Mouse (Mus musculus) cerebral cortex, adult 2 months (tissue): Measurements from ENCODE around the gene Kcna10.

Experiments
- WGBS: fragments of 180-500 bp; shearing (Covaris S2); methylation state at CpG from one replicate; pipeline ENCODE4 v1.1.7; 2018; 5-methylcytosine and 5-hydroxymethylcytosine counted together

The Kcna10 gene

DNA sequence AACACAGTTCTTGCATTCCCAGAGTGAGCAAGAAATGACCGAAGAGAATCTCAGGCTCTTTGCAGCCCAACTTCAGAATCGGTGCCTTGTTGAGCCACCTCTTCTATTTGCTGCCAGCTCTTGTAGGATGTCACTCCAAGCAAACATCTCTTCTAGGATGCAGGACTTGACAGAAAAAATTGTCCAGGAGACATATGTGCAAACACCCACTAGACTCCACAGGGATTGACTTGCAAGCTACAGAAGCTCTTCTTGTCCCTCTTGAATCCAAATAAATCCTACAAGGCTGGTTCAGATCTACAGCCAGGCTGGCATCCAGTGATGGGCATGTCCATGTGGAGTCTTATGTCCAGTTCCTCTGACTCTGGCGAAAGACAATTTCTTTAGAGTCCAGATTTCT, 21.6 kb downstream of the Kcna10 start:
- 79% methylated on average over 3 of the region's 3 CpGs for WGBS

DNA sequence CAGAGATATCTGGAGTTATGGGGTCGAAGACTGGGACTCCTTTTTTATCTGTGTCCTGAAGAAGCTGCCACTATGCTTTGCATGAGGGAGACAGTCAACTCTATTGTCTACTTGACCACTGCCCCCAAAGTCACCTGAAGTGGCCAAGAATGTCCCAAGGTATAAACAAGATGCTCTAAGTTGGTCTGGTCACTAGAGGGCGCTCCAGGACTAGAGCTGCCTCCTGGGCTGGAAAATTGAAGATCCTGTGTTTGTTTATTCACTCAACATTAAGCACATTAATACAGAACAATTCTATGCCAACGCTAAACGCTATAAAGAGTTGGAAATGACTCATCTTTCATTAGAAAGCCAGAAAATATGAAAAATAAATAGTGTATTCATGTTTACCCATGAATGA, 23.1 kb downstream of the Kcna10 start:
- 12% methylated on average over 4 of the region's 4 CpGs for WGBS

DNA sequence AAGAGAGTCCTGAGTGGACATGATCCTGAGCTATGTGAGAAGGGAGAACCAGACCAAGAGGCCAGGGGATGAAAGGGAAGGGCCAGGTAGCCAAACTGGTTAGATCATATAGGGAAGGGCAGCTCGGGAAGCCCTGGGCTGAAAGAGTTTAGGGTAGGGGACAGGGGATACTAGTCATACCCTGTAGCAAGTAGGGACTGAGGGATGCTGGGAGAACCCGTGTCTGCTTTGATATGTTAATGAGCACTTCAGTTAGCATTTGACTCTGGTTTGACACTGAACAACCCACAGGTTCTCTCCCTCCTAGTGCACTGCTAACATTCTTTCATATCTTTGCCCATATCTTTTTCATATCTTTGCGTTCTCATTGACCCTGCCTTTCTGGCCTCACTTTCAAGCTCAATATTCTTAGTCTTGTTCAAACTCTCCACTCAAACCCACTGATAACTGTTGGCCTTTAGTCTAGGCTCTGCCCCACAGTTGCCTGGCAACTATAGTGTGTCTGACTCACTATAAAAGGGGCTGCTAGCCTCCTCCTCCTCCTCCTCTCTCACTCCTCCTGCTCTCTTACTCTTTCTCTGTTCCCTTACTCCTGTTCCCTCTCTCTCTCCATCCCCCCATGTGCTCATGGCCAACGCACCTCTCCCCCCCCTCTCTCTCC, 23.8 kb downstream of the Kcna10 start:
- WGBS: 51% methylated on average over 4 of the region's 4 CpGs

- WGBS: 73% methylated on average over 7 of the region's 7 CpGs
These were observed 24.9 kb downstream of the Kcna10 start for GRCm38 (mm10) chr3:107207625-107208253.

GRCm38 (mm10) chr3:107214606-107215005, 31.8 kb downstream of the Kcna10 start:
- WGBS: 57% methylated on average over 5 of the region's 5 CpGs

GRCm38 (mm10) chr3:107216400-107217100, 33.7 kb downstream of the Kcna10 start:
- 80% methylated on average over 8 of the region's 8 CpGs for WGBS

DNA sequence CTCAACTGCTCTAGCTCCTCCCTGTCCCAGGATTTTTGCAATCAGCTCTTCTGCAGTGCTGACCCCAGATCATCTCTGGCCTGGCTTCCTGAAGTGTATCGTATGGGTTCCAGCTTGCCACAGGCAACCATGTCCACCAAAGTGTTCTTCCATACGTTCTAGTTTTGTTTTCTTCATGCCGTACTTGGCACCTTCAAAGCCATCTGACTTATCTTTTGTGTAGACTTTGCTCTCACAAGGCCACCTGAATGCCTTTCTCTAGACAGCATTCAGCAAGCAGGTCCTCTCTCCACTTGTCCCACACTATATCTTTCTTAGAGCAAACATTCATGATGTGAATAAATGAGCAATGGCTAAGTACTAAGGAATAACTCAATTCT, 34.2 kb downstream of the Kcna10 start:
- 93% methylated on average over 3 of the region's 3 CpGs for WGBS

- 62% methylated on average over 7 of the region's 7 CpGs for WGBS
These were observed 35.7 kb downstream of the Kcna10 start for GRCm38 (mm10) chr3:107218572-107218971.

- 89% methylated on average over 10 of the region's 10 CpGs for WGBS
These were observed 38.8 kb downstream of the Kcna10 start, which contains the start of gene Cym for GRCm38 (mm10) chr3:107221608-107222007. TSS of gene Cym (minus strand) at chr3:107221732.

- WGBS: 73% methylated on average over 1 of the region's 1 CpGs
These were observed 40.4 kb downstream of the Kcna10 start for GRCm38 (mm10) chr3:107223230-107223629.

GRCm38 (mm10) chr3:107225820-107226219, 43.0 kb downstream of the Kcna10 start:
- WGBS: 86% methylated on average over 5 of the region's 5 CpGs

- WGBS: 87% methylated on average over 5 of the region's 5 CpGs
These were observed 46.4 kb downstream of the Kcna10 start for GRCm38 (mm10) chr3:107229221-107229620.

DNA sequence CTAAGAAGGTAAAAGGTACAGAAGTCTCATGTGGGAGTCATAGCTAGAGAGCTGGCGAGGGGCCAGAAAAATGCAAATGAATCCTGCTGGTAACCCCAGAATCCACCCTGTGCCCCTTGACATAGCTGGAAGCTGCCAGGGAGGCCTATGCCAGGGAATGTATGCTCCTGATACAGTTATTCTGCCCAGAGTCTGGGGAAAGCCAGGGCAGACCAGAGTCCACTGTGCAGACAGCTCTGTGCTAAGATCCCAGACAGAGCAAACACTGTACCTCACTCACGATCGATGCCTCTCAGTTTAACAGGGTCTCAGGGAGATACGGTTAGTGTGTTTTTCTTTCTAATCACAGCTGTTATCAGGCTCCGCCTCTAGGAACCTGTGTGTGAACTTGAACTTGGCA, 47.0 kb downstream of the Kcna10 start:
- 78% methylated on average over 5 of the region's 5 CpGs for WGBS

- WGBS: 59% methylated on average over 1 of the region's 1 CpGs
These were observed 47.7 kb downstream of the Kcna10 start, which contains the start of gene A630076J17Rik for GRCm38 (mm10) chr3:107230527-107230926. TSS of gene A630076J17Rik (plus strand) at chr3:107230614.

- WGBS: 79% methylated on average over 4 of the region's 4 CpGs
These were observed 48.3 kb downstream of the Kcna10 start for GRCm38 (mm10) chr3:107231202-107231601.

DNA sequence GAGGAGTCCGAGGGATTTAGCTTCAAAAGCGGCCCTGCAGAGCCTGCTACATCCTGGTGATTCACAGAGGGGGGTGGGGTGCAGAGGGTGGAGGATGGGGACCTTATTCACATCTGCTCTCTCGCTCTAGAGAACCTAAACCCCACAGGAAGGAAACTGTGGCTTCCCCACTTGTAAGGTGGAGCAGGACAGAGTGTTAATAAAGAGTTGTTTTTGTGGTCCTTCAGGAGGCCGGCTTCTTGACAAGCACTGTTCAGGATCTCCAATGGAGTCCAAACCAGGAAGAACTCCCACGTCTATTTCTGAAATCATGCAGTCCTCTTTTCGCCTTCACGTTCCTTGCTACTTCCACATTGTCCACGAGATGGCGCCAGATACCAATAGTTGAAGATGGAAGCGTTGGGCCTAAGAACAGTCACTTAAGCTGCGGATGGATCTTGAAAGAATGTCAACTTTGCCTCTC, 50.5 kb downstream of the Kcna10 start:
- 3% methylated on average over 11 of the region's 11 CpGs for WGBS

GRCm38 (mm10) chr3:107233945-107234344, 51.1 kb downstream of the Kcna10 start:
- WGBS: 29% methylated on average over 2 of the region's 2 CpGs

GRCm38 (mm10) chr3:107238051-107238450, 55.2 kb downstream of the Kcna10 start:
- 88% methylated on average over 2 of the region's 2 CpGs for WGBS

GRCm38 (mm10) chr3:107238471-107238980, 55.7 kb downstream of the Kcna10 start:
- WGBS: 95% methylated on average over 8 of the region's 8 CpGs

DNA sequence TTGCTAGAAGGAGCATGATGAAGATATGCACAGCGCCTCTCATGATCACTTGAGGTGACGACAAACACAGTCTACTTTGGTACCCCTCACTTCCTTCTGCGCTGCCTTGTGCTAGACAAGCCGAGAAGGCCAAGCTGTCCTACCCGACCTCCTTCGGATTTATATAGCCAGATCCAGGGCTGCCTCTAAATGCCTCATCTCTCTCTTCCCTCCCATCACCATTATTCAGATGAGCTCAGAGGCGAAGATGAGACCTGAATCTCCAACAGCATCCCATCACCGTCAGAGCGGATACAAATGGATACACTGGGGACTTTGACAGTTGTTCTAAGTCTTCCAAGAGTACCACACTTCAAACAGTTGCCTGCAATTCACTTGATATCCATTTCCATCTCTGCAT, 56.8 kb downstream of the Kcna10 start, which contains the start of gene Prok1:
Gene Prok1 (minus strand): TSS at position 101 of the 400 bp plus-strand sequence.
- WGBS: 93% methylated on average over 9 of the region's 9 CpGs

- WGBS: 46% methylated on average over 14 of the region's 14 CpGs
These were observed 58.7 kb downstream of the Kcna10 start for GRCm38 (mm10) chr3:107241389-107242094.
